Mouse (Mus musculus) brain, embryonic 14.5 days (tissue): ENCODE results near the gene Emsy.

Experiments used
- CTCF ChIP-seq: fragments of 200-500 bp; IDR thresholded peaks from 2 replicates; pipeline ENCODE4 v1.5.1; 2012; ENCODE audit warnings: inconsistent platforms, mild to moderate bottlenecking, moderate library complexity, borderline replicate concordance; ENCODE audit not compliant: insufficient read depth, insufficient read length; ENCODE audit errors: extremely low read depth
- POLR2A ChIP-seq: fragments of 200-500 bp; IDR thresholded peaks from 2 replicates; pipeline ENCODE4 v1.6.1; 2012; ENCODE audit warnings: mild to moderate bottlenecking, inconsistent platforms, borderline replicate concordance; ENCODE audit not compliant: poor library complexity, insufficient read depth, insufficient read length, severe bottlenecking; ENCODE audit errors: extremely low read depth

DNA sequence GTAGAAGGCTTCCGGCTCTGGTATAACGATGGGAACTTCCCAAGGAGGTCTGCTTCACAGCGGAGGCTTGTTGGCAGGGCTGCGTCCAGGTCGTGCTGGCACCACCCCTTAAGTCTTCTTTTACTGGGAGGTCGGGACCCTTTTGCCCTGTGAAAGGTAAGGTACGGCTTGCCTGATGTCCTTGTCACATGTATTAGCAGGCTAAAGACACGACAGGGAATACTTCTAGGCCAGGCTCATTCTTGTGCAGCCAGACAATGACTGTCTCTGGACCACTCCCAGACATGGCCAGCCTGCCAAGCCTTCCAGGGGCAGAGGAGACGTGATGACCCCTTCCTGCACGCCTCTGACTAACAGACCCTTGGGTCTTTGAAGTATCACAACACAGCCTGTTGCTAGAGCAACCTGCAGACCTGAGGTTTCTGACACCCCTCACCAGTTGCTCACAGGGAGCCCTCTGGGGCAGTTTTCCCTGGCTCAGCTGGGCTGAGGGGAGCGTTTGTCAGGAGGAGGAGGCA is 112.7 kb downstream of the Emsy start:
- TF ChIP-seq POLR2A (no peak), CTCF (no peak)
